Mouse (Mus musculus) CH12.LX (cell line): ENCODE results near the gene Arhgef28.

Source experiments
- KAT2A ChIP-seq: IDR thresholded peaks from 2 replicates; pipeline ENCODE4 v1.6.1; 2012; ENCODE audit warnings: low read length, improper control_type of control experiment, inconsistent platforms; ENCODE audit not compliant: insufficient replicate concordance
- POLR2A ChIP-seq: IDR thresholded peaks from 2 replicates; pipeline ENCODE4 v1.6.1; 2011; ENCODE audit warnings: low read depth, mild to moderate bottlenecking, improper control_type of control experiment, low read length

GRCm38 (mm10) chr13:97859071-97859470, 347.2 kb downstream of the Arhgef28 start:
- TF ChIP-seq POLR2A, result no peak
- no peak for TF ChIP-seq KAT2A
